Mouse (Mus musculus) G1E (cell line): ENCODE data around the gene Ebf1.

Source experiments
- CTCF ChIP-seq: IDR thresholded peaks from 2 replicates; pipeline ENCODE4 v1.5.1; 2012; ENCODE audit warnings: low read depth, low read length, inconsistent platforms, mixed read lengths
- GATA1 ChIP-seq: IDR thresholded peaks from 2 replicates; pipeline ENCODE4 v1.6.1; 2012; ENCODE audit warnings: borderline replicate concordance, low read length, inconsistent platforms, mixed read lengths
- GATA2 ChIP-seq: IDR thresholded peaks from 2 replicates; pipeline ENCODE4 v1.6.1; 2012; ENCODE audit warnings: low read depth, low read length, inconsistent platforms, borderline replicate concordance
- TAL1 ChIP-seq: conservative IDR thresholded peaks from 2 replicates; pipeline ENCODE4 v1.6.1; 2012; ENCODE audit warnings: low read depth, low read length, inconsistent platforms, mixed read lengths

- TF ChIP-seq CTCF: no peak
- TF ChIP-seq GATA1: no peak
- TF ChIP-seq TAL1: no peak
- TF ChIP-seq GATA2: no peak
Measured at GRCm38 (mm10) chr11:44974271-44974670, 357.2 kb downstream of the Ebf1 start.
